Mouse (Mus musculus) brain, embryonic 14.5 days (tissue): Measurements from ENCODE around the gene Fcgrt. TPM values are rescaled to one million over a fixed set of nuclear protein-coding genes. Genes with fewer than 3 reads are reported as not detected.
"Not testable (repeated sequence)": the region's sequence is repeated elsewhere in the genome, so short reads cannot be mapped to it uniquely, and the experiment has no call there.

Experiments
- DNase-seq: peaks from one replicate; pipeline ENCODE4 v3.0.0-alpha.2; 2011; ENCODE audit warnings: low read depth
- CTCF ChIP-seq: fragments of 200-500 bp; IDR thresholded peaks from 2 replicates; pipeline ENCODE4 v1.5.1; 2012; ENCODE audit warnings: inconsistent platforms, mild to moderate bottlenecking, moderate library complexity, borderline replicate concordance; ENCODE audit not compliant: insufficient read depth, insufficient read length; ENCODE audit errors: extremely low read depth
- POLR2A ChIP-seq: fragments of 200-500 bp; IDR thresholded peaks from 2 replicates; pipeline ENCODE4 v1.6.1; 2012; ENCODE audit warnings: mild to moderate bottlenecking, inconsistent platforms, borderline replicate concordance; ENCODE audit not compliant: poor library complexity, insufficient read depth, insufficient read length, severe bottlenecking; ENCODE audit errors: extremely low read depth
- polyA plus RNA-seq: library from polyadenylated mRNA; depleted of rRNA; stranded (reverse); fragments of >200 nt; gene quantifications from 2 replicates; pipeline ENCODE4 v1.2.3, GENCODE M21; 2012

Fcgrt gene
- polyA plus RNA-seq, 1 experiment, result 17.3 TPM

GRCm38 (mm10) chr7:45102940-45103585 lies 588 bp downstream of the Fcgrt start:
- TF ChIP-seq CTCF, result no peak
- TF ChIP-seq POLR2A, result no peak
- DNase-seq, result no peak

DNA sequence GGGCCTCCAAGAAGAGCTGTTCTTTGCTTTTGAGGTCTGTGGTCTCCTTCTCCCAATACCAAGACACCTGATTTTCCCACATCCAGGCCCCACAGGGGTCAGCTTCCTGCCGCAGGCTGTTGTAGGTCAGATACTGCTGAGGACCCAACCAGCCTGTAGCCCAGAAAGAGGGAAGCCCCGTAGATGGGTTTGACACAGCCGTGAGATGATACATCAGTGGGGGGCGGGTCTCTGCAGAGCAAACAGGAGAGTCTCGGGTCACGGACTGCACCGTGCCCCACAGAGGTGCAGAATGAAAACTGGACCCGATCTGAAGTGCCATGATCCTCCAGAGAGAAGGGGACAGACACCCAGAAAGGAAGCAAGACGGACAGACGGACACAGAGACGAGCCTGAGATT lies 1.2 kb downstream of the Fcgrt start:
- no peak for DNase-seq
- no peak for TF ChIP-seq CTCF
- TF ChIP-seq POLR2A, result no peak

DNA sequence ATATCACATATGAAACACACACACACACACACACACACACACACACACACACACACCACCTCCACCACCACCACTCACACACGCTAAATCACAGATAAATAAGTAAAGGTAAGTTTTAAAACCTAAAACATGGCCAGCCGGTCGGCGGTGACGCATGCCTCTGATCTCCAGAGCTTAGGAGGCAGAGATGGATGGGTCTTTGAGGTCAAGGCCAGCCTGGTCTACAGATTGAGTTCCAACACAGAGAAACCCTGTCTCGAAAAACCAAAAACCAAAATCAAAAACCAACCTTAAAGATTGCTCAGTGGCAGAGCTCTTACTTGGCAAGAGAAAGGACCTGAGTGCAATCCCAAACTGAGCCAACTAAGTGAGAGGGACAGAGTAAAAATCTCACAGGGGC lies 3.6 kb downstream of the Fcgrt start:
- no peak for DNase-seq
- no peak for TF ChIP-seq CTCF
- TF ChIP-seq POLR2A, result no peak

- no peak for DNase-seq
- TF ChIP-seq CTCF (peak; percentile 32; the same call in 1 of the 2 replicates), POLR2A (no peak)
These were observed 5.0 kb downstream of the Fcgrt start for GRCm38 (mm10) chr7:45098541-45099240.

DNA sequence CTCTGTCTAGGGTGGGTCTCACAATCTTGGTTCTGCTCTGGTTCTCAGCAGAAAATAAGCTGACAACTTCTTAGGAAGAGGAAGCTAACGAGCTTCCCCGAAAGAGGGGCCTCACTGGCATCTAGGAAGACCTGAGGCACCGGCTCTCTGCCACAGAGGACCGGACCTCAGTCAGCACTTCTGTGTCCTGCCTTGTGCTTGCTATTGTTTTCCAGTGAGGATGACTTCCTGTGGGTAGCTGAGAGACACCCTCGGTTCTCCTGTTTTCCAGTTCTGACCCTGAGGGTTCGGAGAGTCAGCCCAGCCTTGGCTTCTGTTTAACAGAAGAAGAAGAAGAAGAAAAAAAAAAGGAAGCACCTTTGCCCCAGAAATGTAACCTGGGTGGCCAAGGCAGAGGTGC lies 6.2 kb downstream of the Fcgrt start:
- no peak for DNase-seq
- no peak for TF ChIP-seq POLR2A

- DNase-seq, result not testable (repeated sequence)
These were observed 7.7 kb downstream of the Fcgrt start for GRCm38 (mm10) chr7:45095965-45096364.

DNA sequence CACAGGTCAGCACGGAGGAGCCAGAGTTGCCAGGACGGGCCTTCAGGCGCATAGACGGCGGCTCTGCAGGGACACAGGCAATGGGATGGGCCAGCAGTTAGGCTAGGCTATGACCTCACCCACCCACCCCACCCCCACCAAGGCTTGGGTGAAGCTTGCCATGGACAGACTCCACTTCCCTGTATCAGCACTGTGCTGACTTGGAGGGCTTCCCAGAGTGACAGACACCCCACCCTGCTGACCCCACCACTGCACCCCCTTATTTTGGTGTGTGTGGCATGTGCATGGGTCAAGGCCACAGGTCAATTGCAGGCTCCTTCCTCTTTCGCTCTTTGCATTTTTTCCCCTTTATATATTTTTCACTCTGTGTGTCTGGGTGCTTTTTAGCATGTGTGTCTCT lies 8.3 kb downstream of the Fcgrt start:
- TF ChIP-seq POLR2A (no peak), CTCF (no peak)
- DNase-seq, result no peak

GRCm38 (mm10) chr7:45094121-45094520 lies 9.5 kb downstream of the Fcgrt start:
- no peak for DNase-seq
- TF ChIP-seq POLR2A (no peak), CTCF (no peak)

DNA sequence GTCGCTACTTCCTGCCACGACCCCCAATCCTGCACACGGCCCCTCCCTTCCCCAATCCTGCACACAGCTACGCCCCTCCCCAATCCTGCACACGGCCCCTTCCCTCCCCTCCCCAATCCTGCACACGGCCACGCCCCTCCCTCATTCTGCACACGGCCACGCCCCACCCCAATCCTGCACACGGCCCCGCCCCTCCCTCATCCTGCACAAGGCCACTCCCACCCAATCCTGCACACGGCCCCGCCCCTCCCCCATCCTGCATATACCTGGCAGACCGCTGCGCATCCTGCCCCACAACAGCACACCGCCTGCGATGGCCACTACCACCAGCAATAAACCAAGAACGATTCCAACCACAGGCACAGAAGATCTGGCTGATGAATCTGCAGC lies 10.1 kb downstream of the Fcgrt start:
- no peak for TF ChIP-seq POLR2A
- no peak for TF ChIP-seq CTCF
- DNase-seq, result no peak

DNA sequence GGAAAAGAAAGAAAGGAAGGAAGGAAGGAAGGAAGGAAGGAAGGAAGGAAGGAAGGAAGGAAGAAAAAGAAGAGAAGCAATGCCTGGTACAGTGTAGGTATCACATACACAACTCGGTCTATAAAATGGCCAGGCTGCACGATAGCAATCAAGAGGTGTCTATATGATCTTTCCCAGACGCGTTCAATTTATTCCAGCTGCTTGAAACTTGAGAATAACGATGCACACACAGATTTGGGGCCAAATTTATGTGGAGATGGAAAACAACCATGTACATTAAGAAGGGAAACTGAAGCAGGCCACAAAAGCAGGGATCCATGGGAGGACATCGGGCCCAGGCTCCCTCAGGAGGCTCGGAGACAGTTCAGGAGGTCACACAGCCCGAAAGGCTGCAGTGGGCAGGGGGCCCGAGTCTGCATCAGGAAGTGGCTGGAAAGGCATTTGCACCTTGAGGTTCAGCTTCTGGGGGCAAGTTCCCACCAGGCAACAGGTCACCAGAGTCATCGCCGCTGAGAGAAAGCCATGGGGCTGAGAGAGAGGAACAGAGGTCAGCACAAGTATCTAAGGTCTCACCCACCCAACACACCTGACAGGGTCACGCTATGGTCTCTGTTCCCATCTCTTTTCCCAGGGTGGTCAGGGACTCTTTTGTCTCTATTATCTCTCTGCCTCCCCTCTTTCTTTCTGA lies 10.7 kb downstream of the Fcgrt start:
- no peak for DNase-seq
- TF ChIP-seq CTCF, result no peak
- no peak for TF ChIP-seq POLR2A

GRCm38 (mm10) chr7:45092048-45092447 lies 11.6 kb downstream of the Fcgrt start, which contains the start of gene Rcn3:
Gene Rcn3 (minus strand): TSS chr7:45092221.
- TF ChIP-seq CTCF (no peak), POLR2A (peak; percentile 26; the same call in 1 of the 2 replicates)
- peak; percentile 98 for DNase-seq

DNA sequence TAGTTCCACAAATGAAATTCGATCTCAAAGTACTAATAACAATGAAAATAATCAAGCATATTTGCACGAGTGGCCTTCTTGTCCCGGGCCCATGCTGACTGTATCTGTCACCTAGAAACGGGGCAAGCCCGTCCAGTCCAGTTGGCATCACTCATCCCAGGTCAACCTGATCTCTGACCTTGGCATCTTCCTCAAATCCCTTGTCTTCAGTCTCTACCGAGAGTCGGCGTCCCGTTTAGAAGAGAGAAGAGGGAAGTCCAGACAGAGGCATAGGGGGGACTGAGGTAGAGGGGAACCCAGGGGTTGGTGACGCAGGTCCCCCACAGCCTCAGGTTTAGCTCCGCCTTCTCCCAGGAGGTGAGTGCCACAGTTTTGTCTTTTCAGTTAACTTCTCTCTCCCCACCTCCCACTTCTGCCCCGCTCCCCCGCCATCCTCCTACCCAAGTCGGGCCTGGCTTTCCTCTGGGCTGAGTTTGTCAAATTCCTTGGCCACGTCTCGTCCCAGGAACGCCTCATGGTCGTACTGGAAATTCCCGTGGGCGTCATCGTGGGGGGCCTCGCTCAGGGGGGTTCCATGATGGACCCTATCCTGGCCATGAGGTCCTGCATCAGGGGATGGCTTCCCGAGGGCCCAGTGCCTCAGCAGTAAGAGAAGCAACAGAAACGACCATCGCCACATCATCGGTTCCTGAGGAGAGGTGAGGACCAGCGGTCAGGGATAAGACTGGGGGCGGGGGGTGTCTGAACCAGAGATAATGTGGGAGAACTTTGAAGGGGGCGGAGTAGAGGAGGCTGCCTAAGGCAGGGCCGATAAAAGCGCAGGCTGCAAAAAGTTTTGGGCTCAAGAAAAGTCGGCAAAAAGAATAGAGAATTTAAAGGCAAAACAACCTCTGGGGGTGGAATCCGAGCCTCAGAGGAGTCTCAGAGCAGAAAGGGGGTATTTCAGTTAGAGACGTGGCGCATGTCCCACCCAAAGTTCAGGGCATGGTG lies 12.4 kb downstream of the Fcgrt start:
- peak; percentile 19 for DNase-seq
- TF ChIP-seq CTCF (no peak), POLR2A (no peak)

DNA sequence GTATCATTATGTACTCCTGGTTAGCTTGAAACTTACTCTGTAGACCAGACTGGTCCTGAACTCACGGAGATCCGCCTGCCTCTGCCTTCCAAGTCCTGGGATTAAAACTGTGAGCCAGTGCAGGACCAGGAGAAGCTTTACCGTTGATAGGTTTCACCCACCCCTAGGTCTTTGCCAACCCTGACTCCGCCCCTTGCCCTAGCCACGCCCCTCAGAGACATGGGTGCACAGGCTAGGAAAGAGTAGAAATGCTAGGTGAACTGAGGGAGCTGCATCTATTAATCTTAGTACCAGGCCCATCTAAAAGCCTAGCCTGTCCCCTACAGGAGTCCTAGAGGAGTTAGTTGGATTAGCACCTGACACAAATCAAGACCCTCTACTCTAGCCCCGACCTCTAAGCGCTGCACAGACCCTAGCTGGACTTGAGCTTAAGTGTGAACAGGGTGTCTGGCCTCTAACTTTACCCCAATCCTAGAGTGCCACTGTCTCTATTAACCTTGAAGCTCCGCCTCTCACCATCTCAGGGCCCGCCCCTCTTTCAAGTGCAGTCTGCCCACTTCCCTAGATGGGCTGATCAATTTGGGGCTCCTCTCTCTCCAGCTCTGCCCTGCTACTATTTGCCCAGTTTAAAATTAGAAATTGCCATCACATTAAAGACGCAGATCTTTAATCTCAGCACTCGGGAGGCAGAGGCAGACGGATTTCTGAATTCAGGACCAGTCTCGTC lies 13.2 kb downstream of the Fcgrt start:
- TF ChIP-seq POLR2A (no peak), CTCF (no peak)
- no peak for DNase-seq

DNA sequence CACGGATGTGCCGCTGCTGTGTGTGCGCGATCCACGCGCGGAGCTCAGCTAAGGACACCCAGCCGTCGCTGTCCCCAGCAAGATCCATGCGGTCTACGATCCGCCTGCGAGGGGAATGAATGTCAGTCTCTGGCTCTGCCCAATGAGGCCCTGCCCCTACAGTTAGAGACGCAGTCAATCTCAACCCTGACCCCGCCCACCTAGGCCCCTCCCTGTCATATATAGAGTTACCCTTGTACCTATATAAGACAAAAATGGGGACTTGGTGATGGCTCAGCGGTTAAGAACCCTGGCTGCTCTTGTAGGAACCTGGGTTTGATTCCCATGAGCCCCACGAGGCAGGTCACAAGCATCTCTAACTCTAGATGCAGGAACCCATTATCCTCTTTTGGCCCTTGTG lies 15.1 kb downstream of the Fcgrt start:
- DNase-seq, result no peak
- no peak for TF ChIP-seq POLR2A
- no peak for TF ChIP-seq CTCF
